Mouse (Mus musculus): Measurements from ENCODE around the gene Pklr. TPM values are rescaled to one million over a fixed set of nuclear protein-coding genes. Genes with fewer than 3 reads are reported as not detected.

Pklr gene
- polyA plus RNA-seq (2014; fragmentation: Illumina TruSeq; extraction: RNeasy Lipid Tissue Mini Kit (QIAGEN cat#74804); ENCODE audit: low read depth, low replicate concordance): 35.7 TPM

DNA sequence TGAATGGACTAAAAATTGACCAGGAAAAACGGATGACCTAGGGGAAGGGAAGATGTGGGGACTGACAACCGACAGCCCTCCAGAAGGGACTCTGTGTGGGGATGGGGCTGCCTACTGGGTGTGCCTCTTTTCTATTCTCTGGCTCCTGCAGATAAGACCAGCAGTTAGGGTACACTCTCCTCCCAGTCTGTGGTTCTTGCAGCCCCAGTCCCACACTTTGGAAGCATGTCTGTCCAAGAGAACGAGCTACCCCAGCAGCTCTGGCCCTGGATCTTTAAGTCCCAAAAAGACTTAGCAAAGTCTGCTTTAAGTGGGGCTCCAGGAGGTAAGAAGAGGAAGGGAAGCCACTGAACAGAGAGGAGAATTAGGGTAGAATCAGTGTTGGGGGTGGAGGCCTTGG, at the start of gene Pklr:
TSS of gene Pklr (plus strand) at position 185 of the 400 bp plus-strand sequence.

DNA sequence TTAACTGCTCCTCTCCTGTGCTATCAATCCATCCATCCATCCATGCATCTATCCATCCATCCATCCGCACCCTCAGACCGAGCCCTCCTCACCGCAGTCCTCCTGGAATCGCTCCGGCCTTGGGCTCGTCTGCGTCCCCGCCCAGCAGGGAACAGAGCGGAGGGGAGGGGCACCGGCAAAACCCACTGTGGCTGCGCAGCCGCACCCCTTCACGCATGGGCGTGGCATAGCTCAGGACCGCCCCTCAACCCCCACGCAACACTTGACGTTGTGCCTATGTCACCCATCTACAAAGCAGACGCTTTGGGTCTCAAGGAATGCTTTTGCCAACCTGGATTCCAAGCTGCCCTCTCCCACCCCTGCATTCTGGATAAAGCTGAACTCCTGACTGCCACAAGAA, 42.8 kb upstream of the Pklr start, which contains the start of gene Rusc1:
TSS of gene Rusc1 (minus strand) at position 137 of the 400 bp plus-strand sequence.

DNA sequence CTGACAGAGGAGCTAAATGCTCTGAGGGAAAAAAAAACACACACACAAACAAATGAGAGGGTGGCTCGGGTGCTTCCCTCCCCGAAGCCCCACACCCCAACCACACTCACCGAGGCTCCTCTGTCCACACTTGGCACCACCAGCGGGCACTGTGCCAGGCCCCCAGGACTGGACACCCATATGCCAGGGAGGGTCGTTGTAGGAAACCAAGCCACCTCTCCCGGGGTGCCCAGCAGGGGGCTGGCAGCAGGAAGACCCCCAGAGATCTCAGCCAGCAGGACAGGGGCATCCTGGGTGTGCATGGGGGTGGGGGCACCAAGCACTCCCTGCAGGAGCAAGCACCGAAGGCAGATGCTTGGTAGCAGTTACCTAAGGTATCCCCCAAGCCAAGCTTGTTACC, 35.1 kb upstream of the Pklr start, which contains the start of gene Gm43738:
TSS of gene Gm43738 (minus strand) at position 289 of the 400 bp plus-strand sequence.

DNA sequence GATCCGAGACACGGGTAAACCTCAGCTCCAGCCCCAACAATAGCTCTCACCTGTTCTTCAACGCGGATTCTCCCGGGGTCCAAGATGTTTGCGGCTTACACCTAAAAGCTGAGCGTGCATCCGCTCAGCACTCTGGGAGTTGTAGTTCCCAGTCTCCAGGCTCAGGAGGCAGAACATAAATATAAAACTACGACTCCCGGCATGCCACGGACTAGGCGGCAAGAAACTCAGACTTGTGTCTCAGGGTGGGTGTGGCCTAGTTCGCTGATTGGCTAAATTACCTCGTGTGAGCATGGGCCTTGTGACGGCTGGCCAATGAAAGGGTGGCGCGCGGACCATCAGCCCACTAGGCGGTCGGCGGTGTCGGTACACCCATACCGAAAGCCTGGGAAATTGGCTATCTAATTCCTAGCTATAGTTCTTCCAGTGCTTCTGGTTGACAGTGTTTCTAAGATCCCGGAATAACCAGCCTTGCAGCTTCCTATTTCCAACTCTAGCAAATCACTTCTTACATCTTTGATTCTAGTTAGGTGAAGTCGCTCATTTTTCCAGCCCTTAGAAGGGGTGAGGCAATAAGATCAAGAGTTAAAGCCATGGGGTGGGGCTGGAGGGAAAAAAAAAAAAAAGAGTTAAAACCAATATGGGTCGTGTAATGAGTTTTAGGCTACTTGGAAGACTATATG, 34.0 kb upstream of the Pklr start, which contains the start of gene Fdps:
TSS of gene Fdps (minus strand) at position 148 of the 683 bp plus-strand sequence.

DNA sequence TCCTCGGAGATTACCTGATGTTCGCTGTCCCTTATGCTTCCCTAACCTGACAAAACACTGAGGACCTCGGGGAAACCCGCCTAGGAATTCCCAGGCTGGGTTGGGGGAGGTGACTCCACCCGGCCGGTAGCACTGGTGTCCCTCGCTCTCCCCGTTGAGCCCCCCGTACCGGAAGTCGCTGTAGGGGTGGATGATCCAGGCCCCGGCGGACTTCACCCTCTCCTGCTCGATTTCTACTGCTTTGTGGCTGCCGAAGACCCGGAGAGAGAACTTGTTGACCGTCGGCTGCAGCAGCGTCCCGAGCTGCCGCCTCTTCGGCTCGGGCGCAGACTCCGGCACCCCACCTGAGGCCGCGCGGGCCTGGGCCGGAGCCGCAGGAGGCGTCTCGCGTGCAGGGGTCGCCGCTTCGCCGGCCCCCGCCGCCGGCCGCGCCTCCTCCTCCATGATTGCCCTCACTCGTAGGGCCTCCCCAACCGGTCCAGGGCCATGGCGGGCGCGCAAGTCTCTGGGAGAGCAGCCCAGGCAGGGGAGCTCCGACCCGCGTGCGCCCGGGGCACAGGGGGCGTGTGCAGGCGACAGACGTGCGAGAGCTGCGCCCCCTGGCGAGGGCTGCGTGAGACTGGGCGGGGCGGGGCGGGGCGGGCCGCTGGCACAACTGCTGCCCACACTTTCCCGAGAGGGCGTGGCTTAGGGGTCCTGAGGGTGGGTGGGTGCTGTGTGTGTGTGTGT, 23.8 kb downstream of the Pklr start, which contains the start of gene Hcn3:
TSS of gene Hcn3 (minus strand) at position 581 of the 729 bp plus-strand sequence.

DNA sequence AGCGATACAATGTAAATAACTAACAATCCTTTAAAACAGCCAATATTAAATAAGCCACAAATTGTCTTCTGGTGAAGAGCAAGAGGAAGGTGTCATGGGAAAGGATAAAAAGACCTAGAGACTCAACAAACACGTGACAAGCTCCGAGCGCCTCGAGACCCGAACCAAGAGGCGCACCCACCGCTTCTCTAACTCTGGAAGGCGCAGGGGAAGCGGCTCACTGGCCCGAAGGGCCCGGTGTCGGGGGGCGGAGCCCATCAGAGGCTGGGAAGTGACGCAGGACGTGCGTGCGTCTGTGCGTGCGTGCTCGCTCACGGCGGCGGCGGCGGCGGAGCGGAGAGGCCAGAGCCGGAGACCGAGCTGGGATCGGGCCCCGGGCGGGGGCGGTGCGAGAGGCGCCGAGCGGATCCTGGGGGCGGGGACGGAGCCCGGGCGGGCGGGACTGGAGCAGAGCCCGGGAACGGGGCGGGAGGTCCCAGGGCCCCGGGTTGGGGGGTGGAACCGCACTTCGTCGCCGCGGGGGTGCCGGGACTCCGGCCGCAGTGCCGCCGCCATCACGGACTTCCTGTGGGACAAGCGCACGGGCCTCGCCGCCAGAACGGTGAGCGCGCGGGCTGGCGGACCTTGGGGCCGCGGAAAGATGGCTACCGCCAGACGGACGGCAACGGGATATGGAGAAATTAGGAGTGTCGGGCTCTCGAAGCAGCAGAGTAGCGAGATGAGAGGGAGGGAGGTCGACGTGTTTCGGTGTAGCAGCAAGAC, 28.7 kb downstream of the Pklr start, which contains the start of gene Clk2:
TSS of gene Clk2 (plus strand) at position 290 of the 762 bp plus-strand sequence.

DNA sequence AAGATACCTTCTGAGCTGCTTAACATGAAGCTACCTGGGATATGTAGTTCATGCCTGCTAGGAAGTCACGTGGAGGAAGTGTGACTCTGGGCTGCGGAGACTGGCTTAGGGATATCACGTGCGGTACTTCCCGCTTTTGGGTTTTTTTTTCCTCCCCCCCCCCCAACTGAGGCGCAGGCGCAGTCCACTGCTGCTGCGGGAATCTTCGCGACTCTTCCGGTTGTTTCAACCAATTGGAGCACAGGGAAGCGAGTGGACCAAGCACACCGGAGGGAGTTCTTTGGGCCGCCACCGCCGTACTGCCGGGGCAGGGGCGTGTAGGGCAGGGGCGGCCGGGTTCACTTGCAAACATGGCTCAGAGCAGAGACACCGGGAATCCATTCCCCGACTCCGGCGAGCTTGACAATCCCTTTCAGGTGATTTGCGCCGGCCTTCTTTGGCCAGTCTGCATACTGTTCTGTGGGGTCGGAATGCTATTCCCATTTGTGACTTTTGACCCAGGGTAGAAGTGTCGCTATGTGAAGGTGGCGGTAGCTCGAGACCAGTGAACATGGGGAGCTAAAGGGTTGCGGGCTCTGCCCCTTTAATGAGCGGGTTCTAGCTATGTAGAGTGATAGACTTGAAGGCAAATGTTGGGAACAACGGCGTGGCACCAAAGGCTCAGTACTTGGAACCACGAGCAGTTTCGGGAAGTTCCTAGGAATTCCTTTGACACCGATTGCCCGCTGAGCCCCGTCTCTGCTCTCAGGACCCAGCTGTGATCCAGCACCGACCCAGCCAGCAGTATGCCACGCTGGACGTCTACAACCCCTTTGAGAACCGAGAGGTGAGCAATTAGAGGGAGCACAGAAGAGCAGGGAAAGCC, 41.5 kb downstream of the Pklr start, which contains the start of gene Scamp3:
TSS of gene Scamp3 (plus strand) at position 232 of the 865 bp plus-strand sequence.

DNA sequence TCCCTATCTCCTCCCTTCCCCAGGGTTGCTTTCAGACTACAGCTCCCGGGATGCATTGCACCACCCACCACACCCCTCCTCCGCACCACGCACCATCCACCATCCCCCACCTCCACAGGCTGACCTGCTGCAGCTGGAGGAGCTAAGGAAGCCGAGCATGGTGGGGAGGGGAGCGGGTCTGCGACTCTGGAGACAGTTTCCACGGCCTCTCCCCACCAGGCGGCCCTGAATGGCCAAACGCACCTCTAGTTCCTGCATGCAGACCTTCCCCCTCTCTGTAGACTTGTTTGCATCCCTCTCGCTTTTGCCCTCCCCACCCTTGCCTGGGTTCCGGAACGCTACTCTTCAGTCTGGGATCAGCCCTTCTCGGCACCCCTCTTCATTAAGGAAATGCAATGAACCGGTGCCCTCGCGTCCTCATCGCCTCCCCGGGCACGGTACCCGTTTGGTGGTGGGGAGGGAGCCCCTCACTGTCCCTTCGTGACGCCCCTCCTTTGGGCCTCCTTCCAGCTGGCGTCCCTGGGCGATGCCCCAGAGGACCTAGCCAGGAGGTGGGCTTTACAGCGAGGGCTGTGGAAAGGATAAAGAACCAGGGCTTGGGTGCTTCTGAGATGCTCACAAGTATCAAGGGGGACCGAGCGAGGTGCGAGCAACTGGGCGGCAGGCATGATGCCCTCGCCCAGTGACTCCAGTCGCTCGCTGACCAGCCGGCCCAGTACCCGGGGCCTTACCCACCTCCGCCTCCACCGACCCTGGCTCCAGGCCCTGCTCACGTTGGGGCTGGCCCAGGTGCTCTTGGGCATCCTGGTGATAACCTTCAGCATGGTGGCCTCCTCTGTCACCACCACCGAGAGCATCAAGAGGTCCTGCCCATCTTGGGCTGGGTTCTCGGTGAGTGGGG, 47.4 kb downstream of the Pklr start, which contains the start of gene Fam189b:
TSS of gene Fam189b (plus strand) at position 86 of the 901 bp plus-strand sequence.

Other genes starting within 250 kb of the Pklr start
- gene Msto1, start 222.1 kb upstream of the Pklr start, polyA plus RNA-seq (2014; fragmentation: Illumina TruSeq; extraction: RNeasy Lipid Tissue Mini Kit (QIAGEN cat#74804); ENCODE audit: low read depth, low replicate concordance): 1.4 TPM
- gene Ash1l, start 185.5 kb upstream of the Pklr start, polyA plus RNA-seq (2014; fragmentation: Illumina TruSeq; extraction: RNeasy Lipid Tissue Mini Kit (QIAGEN cat#74804); ENCODE audit: low read depth, low replicate concordance): 11.3 TPM
- 59.9 TPM for gene Dap3, start 185.0 kb upstream of the Pklr start, polyA plus RNA-seq (2014; fragmentation: Illumina TruSeq; extraction: RNeasy Lipid Tissue Mini Kit (QIAGEN cat#74804); ENCODE audit: low read depth, low replicate concordance)
- gene Rusc1, start 42.8 kb upstream of the Pklr start, polyA plus RNA-seq (2014; fragmentation: Illumina TruSeq; extraction: RNeasy Lipid Tissue Mini Kit (QIAGEN cat#74804); ENCODE audit: low read depth, low replicate concordance): 1.8 TPM
- gene Gm43738, start 35.0 kb upstream of the Pklr start, polyA plus RNA-seq (2014; fragmentation: Illumina TruSeq; extraction: RNeasy Lipid Tissue Mini Kit (QIAGEN cat#74804); ENCODE audit: low read depth, low replicate concordance): not detected
- gene Fdps, start 34.2 kb upstream of the Pklr start, polyA plus RNA-seq (2014; fragmentation: Illumina TruSeq; extraction: RNeasy Lipid Tissue Mini Kit (QIAGEN cat#74804); ENCODE audit: low read depth, low replicate concordance): 96.2 TPM
- not detected for gene Hcn3, start 24.1 kb downstream of the Pklr start, polyA plus RNA-seq (2014; fragmentation: Illumina TruSeq; extraction: RNeasy Lipid Tissue Mini Kit (QIAGEN cat#74804); ENCODE audit: low read depth, low replicate concordance)
- gene Clk2, start 28.7 kb downstream of the Pklr start, polyA plus RNA-seq (2014; fragmentation: Illumina TruSeq; extraction: RNeasy Lipid Tissue Mini Kit (QIAGEN cat#74804); ENCODE audit: low read depth, low replicate concordance): 8.1 TPM
- 9.4 TPM for gene Scamp3, start 41.3 kb downstream of the Pklr start, polyA plus RNA-seq (2014; fragmentation: Illumina TruSeq; extraction: RNeasy Lipid Tissue Mini Kit (QIAGEN cat#74804); ENCODE audit: low read depth, low replicate concordance)
- not detected for gene Fam189b, start 47.0 kb downstream of the Pklr start, polyA plus RNA-seq (2014; fragmentation: Illumina TruSeq; extraction: RNeasy Lipid Tissue Mini Kit (QIAGEN cat#74804); ENCODE audit: low read depth, low replicate concordance)
- gene Gba, start 66.8 kb downstream of the Pklr start, polyA plus RNA-seq (2014; fragmentation: Illumina TruSeq; extraction: RNeasy Lipid Tissue Mini Kit (QIAGEN cat#74804); ENCODE audit: low read depth, low replicate concordance): 10.3 TPM
- gene Thbs3, start 79.0 kb downstream of the Pklr start, polyA plus RNA-seq (2014; fragmentation: Illumina TruSeq; extraction: RNeasy Lipid Tissue Mini Kit (QIAGEN cat#74804); ENCODE audit: low read depth, low replicate concordance): not detected
- gene Mtx1, start 90.9 kb downstream of the Pklr start, polyA plus RNA-seq (2014; fragmentation: Illumina TruSeq; extraction: RNeasy Lipid Tissue Mini Kit (QIAGEN cat#74804); ENCODE audit: low read depth, low replicate concordance): 32.9 TPM
- 0.87 TPM for gene Muc1, start 92.9 kb downstream of the Pklr start, polyA plus RNA-seq (2014; fragmentation: Illumina TruSeq; extraction: RNeasy Lipid Tissue Mini Kit (QIAGEN cat#74804); ENCODE audit: low read depth, low replicate concordance)
- gene Krtcap2, start 109.8 kb downstream of the Pklr start, polyA plus RNA-seq (2014; fragmentation: Illumina TruSeq; extraction: RNeasy Lipid Tissue Mini Kit (QIAGEN cat#74804); ENCODE audit: low read depth, low replicate concordance): 38.0 TPM
- gene Trim46, start 110.2 kb downstream of the Pklr start, polyA plus RNA-seq (2014; fragmentation: Illumina TruSeq; extraction: RNeasy Lipid Tissue Mini Kit (QIAGEN cat#74804); ENCODE audit: low read depth, low replicate concordance): not detected
- gene Dpm3, start 123.2 kb downstream of the Pklr start, polyA plus RNA-seq (2014; fragmentation: Illumina TruSeq; extraction: RNeasy Lipid Tissue Mini Kit (QIAGEN cat#74804); ENCODE audit: low read depth, low replicate concordance): not detected
- gene Slc50a1, start 134.4 kb downstream of the Pklr start, polyA plus RNA-seq (2014; fragmentation: Illumina TruSeq; extraction: RNeasy Lipid Tissue Mini Kit (QIAGEN cat#74804); ENCODE audit: low read depth, low replicate concordance): 5.9 TPM
- 11.2 TPM for gene Efna1, start 145.0 kb downstream of the Pklr start, polyA plus RNA-seq (2014; fragmentation: Illumina TruSeq; extraction: RNeasy Lipid Tissue Mini Kit (QIAGEN cat#74804); ENCODE audit: low read depth, low replicate concordance)
- not detected for gene Efna3, start 186.8 kb downstream of the Pklr start, polyA plus RNA-seq (2014; fragmentation: Illumina TruSeq; extraction: RNeasy Lipid Tissue Mini Kit (QIAGEN cat#74804); ENCODE audit: low read depth, low replicate concordance)
- not detected for gene Efna4, start 201.9 kb downstream of the Pklr start, polyA plus RNA-seq (2014; fragmentation: Illumina TruSeq; extraction: RNeasy Lipid Tissue Mini Kit (QIAGEN cat#74804); ENCODE audit: low read depth, low replicate concordance)
- 0.74 TPM for gene Adam15, start 213.9 kb downstream of the Pklr start, polyA plus RNA-seq (2014; fragmentation: Illumina TruSeq; extraction: RNeasy Lipid Tissue Mini Kit (QIAGEN cat#74804); ENCODE audit: low read depth, low replicate concordance)
- not detected for gene Dcst2, start 225.8 kb downstream of the Pklr start, polyA plus RNA-seq (2014; fragmentation: Illumina TruSeq; extraction: RNeasy Lipid Tissue Mini Kit (QIAGEN cat#74804); ENCODE audit: low read depth, low replicate concordance)
- not detected for gene Dcst1, start 229.1 kb downstream of the Pklr start, polyA plus RNA-seq (2014; fragmentation: Illumina TruSeq; extraction: RNeasy Lipid Tissue Mini Kit (QIAGEN cat#74804); ENCODE audit: low read depth, low replicate concordance)